Mouse (Mus musculus) cerebral cortex, adult 2 months (tissue): ENCODE results near the gene Tle6.

ENCODE experiments used
- WGBS: fragments of 180-500 bp; shearing (Covaris S2); methylation state at CpG from one replicate; pipeline ENCODE4 v1.1.7; 2018; 5-methylcytosine and 5-hydroxymethylcytosine counted together

Tle6 gene

DNA sequence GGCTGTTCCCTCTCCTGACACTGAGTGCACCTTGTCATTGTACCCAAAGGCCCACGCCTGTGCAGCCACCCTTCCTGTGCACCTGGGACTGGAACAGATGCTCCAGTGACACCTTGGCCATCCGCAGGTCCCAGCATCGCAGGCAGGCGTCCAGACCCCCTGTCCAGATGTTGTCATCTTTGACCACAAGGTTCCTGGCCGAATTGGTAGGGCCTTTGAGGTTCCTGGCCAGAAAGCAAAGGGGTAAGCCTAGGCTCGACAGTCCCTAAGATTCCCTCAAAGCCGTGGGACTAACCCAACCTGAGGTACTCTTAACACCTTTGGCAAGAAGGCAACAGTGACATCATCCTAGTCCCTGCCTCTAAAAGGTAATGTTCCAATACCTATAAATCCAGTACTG lies 8.2 kb downstream of the Tle6 start:
- WGBS = 83% methylated on average over 7 of the region's 7 CpGs

GRCm38 (mm10) chr10:81591846-81592245 lies 9.0 kb downstream of the Tle6 start:
- WGBS = 67% methylated on average over 9 of the region's 9 CpGs

DNA sequence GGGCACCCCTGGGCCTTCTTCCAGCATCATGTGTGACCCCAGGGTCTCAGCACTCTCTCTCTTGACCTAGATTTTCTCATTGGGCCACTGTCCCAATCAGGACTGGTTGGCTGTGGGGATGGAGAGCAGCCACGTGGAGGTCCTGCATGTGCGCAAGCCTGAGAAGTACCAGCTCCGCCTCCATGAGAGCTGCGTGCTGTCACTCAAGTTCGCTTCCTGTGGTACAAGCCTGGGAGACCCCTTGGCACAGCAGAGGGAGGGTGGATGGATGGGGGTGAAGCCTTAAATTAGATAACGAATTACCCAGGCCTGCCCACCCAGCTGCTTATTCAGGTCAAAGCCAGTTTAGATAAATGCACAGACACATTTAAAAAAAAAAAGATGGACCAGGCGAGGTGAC lies 12.1 kb downstream of the Tle6 start:
- WGBS = 85% methylated on average over 7 of the region's 7 CpGs

DNA sequence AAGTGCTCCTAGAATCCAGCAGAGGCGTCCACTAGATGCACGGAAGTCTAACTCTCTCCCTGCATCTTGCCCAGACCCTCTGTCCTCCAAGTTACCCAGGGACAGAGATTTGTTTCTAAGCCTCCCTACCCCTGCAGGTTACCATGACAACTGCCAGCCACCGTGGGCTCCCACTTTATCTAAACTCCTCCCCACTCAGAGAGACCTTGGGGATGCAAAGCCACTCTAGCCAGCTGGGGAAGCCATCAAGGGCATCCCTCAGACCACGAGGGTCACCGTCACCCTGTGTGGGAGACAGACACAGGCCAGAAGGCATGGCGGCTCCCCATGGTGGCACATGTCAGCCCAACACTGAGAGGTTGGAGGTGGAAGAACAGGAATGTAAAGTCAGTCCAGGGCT lies 17.5 kb downstream of the Tle6 start:
- WGBS = 79% methylated on average over 6 of the region's 6 CpGs

DNA sequence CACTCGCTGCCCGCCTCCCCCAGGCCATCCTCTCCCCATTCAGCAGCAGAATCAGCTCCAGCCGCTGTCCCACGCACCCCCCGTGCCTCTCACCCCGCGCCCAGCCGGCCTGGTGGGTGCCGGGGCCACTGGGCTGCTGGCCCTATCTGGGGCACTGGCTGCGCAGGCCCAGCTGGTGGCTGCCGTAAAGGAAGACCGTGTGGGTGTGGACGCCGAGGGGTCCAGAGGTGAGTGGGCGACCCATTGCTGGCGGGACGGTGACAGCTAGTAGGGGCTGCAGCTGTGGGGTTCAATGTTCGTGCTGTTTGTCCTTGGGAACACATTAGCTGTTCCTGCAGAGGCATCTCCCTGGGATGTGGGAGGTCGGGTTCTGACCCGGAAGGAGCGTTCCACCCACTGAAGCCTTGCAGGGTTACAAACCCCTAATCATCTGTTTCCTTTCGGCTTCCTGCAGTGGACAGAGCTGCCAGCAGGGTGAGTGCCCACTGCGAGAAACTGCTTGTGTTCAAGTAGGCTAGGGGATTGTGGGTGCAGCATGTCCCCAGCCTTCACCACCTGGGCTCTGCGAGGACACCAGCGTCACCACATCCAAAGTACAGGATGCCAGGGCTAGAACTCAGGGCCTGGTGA lies 20.3 kb downstream of the Tle6 start:
- 68% methylated on average over 25 of the region's 25 CpGs for WGBS

- 59% methylated on average over 4 of the region's 4 CpGs for WGBS
Measured at GRCm38 (mm10) chr10:81579967-81580366, 20.9 kb downstream of the Tle6 start.

DNA sequence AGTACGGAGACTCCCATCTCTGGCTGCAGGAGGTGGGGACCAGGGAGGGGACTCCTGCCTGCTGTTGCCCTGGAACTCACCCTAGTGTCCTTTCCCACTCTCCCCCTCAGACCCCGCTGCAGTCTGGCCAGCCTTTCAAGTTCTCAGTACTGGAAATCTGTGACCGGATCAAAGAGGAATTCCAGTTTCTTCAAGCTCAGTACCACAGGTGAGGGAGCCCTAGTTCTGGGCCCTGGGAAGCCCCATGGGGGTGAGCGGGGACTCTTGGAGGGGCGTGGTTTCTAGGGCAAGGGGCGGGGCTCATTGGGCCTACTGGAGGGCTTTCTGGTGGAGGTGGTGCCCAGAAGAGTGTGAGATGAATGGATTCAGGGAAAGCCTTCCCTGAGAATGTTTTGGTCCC lies 25.2 kb downstream of the Tle6 start:
- 7% methylated on average over 6 of the region's 6 CpGs for WGBS

DNA sequence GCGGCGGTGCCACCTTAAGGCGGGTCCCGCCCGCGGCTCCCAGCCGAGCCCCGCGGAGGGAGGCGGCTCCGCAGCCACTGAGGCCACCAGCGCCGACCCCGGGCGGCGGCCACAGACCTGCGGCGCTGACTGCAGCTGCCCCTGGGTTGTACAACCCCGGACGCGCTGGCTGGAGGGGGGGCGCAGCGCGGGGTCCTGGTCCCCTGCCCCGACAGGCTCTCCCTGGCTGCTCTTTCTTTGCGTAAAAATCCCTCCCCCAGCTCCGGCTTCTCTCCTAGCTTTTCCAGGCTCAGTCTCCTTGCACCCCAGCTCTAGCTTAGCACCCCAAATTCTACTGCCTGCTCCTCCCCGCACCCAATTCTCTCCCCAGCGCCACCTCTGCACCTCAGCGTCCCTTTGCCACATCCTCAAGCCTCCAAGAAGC lies 25.7 kb downstream of the Tle6 start:
- under 1% methylated on average over 29 of the region's 30 CpGs for WGBS

- WGBS = 29% methylated on average over 10 of the region's 10 CpGs
Measured at GRCm38 (mm10) chr10:81574081-81575056, 26.5 kb downstream of the Tle6 start, which contains the start of gene Tle2. TSS of gene Tle2 (plus strand) at chr10:81574561.

DNA sequence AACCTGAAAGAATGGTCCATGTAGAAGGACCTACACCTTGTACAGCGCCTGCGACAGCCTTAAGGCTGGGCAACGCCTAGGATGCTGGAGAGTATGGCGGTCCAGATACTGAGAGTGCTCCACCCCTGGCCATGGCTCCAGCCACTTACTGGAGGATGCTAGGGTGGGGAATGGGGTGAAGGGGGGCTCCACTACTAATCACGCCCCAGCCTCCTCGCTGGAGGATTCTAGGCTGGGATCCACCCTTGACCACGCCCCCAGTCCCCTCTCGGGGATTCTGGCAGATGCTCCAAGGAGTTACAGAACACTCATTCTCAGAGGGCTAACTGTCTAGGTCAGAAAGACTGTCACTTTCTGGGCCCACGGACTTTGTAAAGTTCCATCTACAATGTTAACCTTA lies 27.9 kb downstream of the Tle6 start:
- WGBS = 33% methylated on average over 9 of the region's 9 CpGs

DNA sequence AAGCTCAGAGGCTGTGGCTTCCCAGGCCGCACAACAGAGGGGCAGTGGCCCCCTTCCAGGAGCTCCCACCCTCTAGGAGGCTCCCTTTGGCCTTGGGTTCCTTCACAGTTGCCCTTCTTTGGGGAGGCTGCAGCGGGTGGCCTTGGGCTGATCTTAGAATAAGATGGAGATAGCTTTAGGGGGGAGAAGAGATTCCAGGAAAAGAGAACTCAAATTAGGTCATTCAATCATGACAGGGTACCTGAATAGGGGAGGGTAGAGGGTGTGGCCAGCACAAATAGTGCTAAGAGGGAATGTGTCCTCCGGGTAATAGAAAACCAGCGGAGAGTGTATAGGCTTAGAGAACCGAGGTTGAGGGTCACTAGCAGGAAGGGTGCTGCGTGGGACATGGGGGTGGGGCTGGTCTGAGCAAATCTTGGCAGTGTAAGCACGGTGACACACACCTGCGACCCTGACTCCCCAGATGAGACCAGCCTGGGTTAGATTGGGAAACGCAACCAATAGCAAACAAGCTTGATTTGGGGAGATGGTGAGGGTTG lies 28.7 kb downstream of the Tle6 start:
- 19% methylated on average over 9 of the region's 9 CpGs for WGBS

DNA sequence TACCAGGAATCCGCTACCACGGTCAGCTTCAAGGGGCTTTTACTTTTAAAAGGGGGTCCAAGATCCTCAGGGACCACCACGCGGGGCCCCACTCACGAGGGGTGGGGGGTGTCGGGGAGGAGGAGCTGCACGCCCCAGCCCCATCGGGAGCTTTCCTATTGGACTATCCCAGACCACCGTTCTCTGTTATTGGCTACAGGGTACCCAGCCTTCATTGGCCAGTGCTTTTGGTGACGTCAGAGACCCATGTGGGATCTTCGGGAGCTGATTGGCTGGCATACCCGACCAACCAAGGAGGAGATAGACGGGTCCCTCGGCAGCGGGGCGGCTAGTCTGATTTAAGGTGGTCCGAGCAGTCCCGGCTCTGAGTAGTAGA lies 29.4 kb downstream of the Tle6 start:
- 2% methylated on average over 18 of the region's 18 CpGs for WGBS

- under 1% methylated on average over 34 of the region's 34 CpGs for WGBS
Measured at GRCm38 (mm10) chr10:81570831-81571500, 29.9 kb downstream of the Tle6 start.

DNA sequence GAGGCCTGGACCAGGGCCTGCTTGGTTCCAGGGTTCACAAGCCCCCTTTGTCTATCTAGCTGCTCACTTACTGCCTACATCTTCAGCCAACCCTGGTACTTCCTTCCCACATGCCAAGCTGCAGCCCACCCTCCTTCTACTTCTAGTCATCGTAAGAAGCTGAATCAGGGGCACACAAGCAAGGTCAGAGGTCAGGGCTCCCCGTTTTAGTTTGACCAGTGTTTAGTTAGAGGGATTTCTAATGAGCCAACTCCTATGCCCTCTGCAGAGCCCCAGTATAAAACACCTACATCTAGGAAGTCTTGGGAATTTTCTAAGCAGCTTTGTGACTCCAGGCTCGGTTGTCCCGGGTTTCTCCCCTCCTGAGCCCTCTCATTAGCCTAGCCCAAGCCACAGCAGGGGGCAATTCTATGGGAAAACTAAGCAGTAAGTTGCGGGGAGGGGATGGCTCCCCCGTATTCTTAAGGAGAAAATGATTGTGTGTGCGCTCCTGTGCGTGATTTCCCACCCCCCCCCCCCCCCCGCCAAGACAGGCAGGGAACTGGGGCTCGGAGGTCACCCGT lies 30.6 kb downstream of the Tle6 start:
- 5% methylated on average over 11 of the region's 11 CpGs for WGBS

GRCm38 (mm10) chr10:81569507-81570237 lies 31.2 kb downstream of the Tle6 start:
- 83% methylated on average over 9 of the region's 9 CpGs for WGBS

GRCm38 (mm10) chr10:81568381-81569191 lies 32.3 kb downstream of the Tle6 start:
- WGBS = 44% methylated on average over 16 of the region's 16 CpGs

GRCm38 (mm10) chr10:81565257-81566228 lies 35.3 kb downstream of the Tle6 start:
- 67% methylated on average over 20 of the region's 20 CpGs for WGBS

- WGBS = 62% methylated on average over 10 of the region's 10 CpGs
Measured at GRCm38 (mm10) chr10:81564734-81565133, 36.1 kb downstream of the Tle6 start.

DNA sequence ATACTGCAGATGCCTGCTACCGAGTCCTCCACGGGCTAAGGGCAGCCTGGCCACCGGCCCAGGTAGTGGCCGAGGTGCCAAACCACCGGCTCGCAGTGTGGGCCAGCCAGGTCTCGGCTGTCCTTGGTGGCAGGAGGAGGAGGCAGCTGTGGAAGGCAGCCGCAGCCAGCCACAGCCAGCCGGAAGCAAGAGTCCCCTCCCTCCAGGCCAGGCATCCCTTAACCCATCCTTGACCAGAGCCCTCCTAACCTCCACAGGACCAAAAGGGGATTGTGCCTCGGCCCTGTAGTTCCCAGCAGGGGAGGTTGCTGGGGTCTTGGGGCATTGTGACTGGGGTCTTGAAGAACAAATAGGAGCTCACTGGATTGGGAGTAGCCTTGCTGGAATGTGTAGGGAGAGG lies 36.7 kb downstream of the Tle6 start:
- 18% methylated on average over 10 of the region's 10 CpGs for WGBS
